Mouse (Mus musculus): Measurements from ENCODE around the gene Krt7. TPM values are rescaled to one million over a fixed set of nuclear protein-coding genes. Genes with fewer than 3 reads are reported as not detected.

The Krt7 gene
- polyA plus RNA-seq, 1 experiment from 2014 or later, result 10.6 TPM

GRCm38 (mm10) chr15:101374879-101375278 lies 36.0 kb upstream of the Krt7 start:
- no peak overlapping the region for H3K4me2 ChIP-seq (ENCODE audit: low read depth)
- no peak overlapping the region for H3K4me3 ChIP-seq (ENCODE audit: low read depth, low read length)
- 58% methylated on average over 4 of the region's 4 CpGs for WGBS
- DNase-seq (ENCODE audit: low spot score), result no peak
- H3K9ac ChIP-seq (ENCODE audit: low read length), result no peak overlapping the region
- H3K27ac ChIP-seq (ENCODE audit: low read depth, low read length), result no peak overlapping the region
- no peak for ATAC-seq (ENCODE audit: insufficient read depth, low FRiP score, low TSS enrichment)
- no peaks in the 10 kb centered on the region for H3K36me3 ChIP-seq (ENCODE audit: control insufficient read depth, insufficient read depth, low read length)
- no peaks in the 10 kb centered on the region for H3K9me3 ChIP-seq (ENCODE audit: control insufficient read depth, low read length)
- H3K4me1 ChIP-seq (ENCODE audit: control insufficient read depth, insufficient read depth, low read length), result no peaks in the 10 kb centered on the region
- no peaks in the 10 kb centered on the region for H3K27me3 ChIP-seq (ENCODE audit: control insufficient read depth, insufficient read depth, low read length)

- H3K27me3 ChIP-seq (ENCODE audit: control insufficient read depth, insufficient read depth, low read length), result no peaks in the 10 kb centered on the region
- H3K4me3 ChIP-seq (ENCODE audit: low read depth, low read length), result no peak overlapping the region
- H3K36me3 ChIP-seq (ENCODE audit: control insufficient read depth, insufficient read depth, low read length), result no peaks in the 10 kb centered on the region
- H3K9me3 ChIP-seq (ENCODE audit: control insufficient read depth, low read length), result no peaks in the 10 kb centered on the region
- ATAC-seq (ENCODE audit: insufficient read depth, low FRiP score, low TSS enrichment), result no peak
- no peak for DNase-seq (ENCODE audit: low spot score)
- 79% methylated on average over 6 of the region's 6 CpGs for WGBS
- H3K4me2 ChIP-seq (ENCODE audit: low read depth), result no peak overlapping the region
- H3K4me1 ChIP-seq (ENCODE audit: control insufficient read depth, insufficient read depth, low read length), result no peaks in the 10 kb centered on the region
- H3K27ac ChIP-seq (ENCODE audit: low read depth, low read length), result no peak overlapping the region
- no peak overlapping the region for H3K9ac ChIP-seq (ENCODE audit: low read length)
Observed at GRCm38 (mm10) chr15:101375956-101376775, 34.7 kb upstream of the Krt7 start.

GRCm38 (mm10) chr15:101376776-101377061 lies 34.1 kb upstream of the Krt7 start:
- WGBS, result 84% methylated on average over 5 of the region's 5 CpGs
- no peaks in the 10 kb centered on the region for H3K4me1 ChIP-seq (ENCODE audit: control insufficient read depth, insufficient read depth, low read length)
- H3K27me3 ChIP-seq (ENCODE audit: control insufficient read depth, insufficient read depth, low read length), result no peaks in the 10 kb centered on the region
- H3K9me3 ChIP-seq (ENCODE audit: control insufficient read depth, low read length), result no peaks in the 10 kb centered on the region
- H3K9ac ChIP-seq (ENCODE audit: low read length), result no peak overlapping the region
- no peaks in the 10 kb centered on the region for H3K36me3 ChIP-seq (ENCODE audit: control insufficient read depth, insufficient read depth, low read length)
- DNase-seq (ENCODE audit: low spot score), result no peak
- no peak overlapping the region for H3K4me3 ChIP-seq (ENCODE audit: low read depth, low read length)
- H3K27ac ChIP-seq (ENCODE audit: low read depth, low read length), result no peak overlapping the region
- no peak for ATAC-seq (ENCODE audit: insufficient read depth, low FRiP score, low TSS enrichment)
- H3K4me2 ChIP-seq (ENCODE audit: low read depth), result no peak overlapping the region

DNA sequence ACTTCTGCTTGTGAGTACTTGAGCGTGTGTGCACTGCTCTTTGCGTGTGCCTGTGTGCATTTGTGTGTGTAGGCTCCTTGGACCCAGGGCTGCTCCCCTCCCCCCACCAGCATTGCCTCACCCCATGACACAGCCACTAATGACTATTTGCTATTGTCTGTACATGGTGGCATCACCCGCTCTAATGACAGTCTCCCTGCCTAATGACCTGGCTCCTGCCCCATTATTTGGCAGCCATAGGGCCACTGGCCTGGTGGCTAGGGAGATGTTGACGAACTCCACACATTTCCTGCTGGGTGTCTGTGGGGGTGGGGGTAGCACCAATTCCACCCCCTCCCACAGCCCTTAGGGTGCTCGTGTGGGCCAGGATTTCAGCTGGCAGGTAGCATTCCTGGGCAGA lies 32.2 kb upstream of the Krt7 start:
- Histone ChIP-seq H3K4me1 (ENCODE audit: control insufficient read depth, insufficient read depth, low read length) (no peaks in the 10 kb centered on the region), H3K27me3 (ENCODE audit: control insufficient read depth, insufficient read depth, low read length) (no peaks in the 10 kb centered on the region), H3K36me3 (ENCODE audit: control insufficient read depth, insufficient read depth, low read length) (no peaks in the 10 kb centered on the region), H3K27ac (ENCODE audit: low read depth, low read length) (no peak overlapping the region), H3K4me3 (ENCODE audit: low read depth, low read length) (no peak overlapping the region), H3K9me3 (ENCODE audit: control insufficient read depth, low read length) (no peaks in the 10 kb centered on the region), H3K4me2 (ENCODE audit: low read depth) (no peak overlapping the region), H3K9ac (ENCODE audit: low read length) (no peak overlapping the region)
- 62% methylated on average over 5 of the region's 5 CpGs for WGBS
- no peak for ATAC-seq (ENCODE audit: insufficient read depth, low FRiP score, low TSS enrichment)
- no peak for DNase-seq (ENCODE audit: low spot score)

- Histone ChIP-seq H3K36me3 (ENCODE audit: control insufficient read depth, insufficient read depth, low read length) (no peaks in the 10 kb centered on the region), H3K9me3 (ENCODE audit: control insufficient read depth, low read length) (no peaks in the 10 kb centered on the region), H3K27me3 (ENCODE audit: control insufficient read depth, insufficient read depth, low read length) (no peaks in the 10 kb centered on the region), H3K4me1 (ENCODE audit: control insufficient read depth, insufficient read depth, low read length) (no peaks in the 10 kb centered on the region), H3K27ac (ENCODE audit: low read depth, low read length) (no peak overlapping the region), H3K9ac (ENCODE audit: low read length) (no peak overlapping the region), H3K4me2 (ENCODE audit: low read depth) (no peak overlapping the region), H3K4me3 (ENCODE audit: low read depth, low read length) (no peak overlapping the region)
- DNase-seq (ENCODE audit: low spot score) (no peak), ATAC-seq (ENCODE audit: insufficient read depth, low FRiP score, low TSS enrichment) (no peak)
- WGBS, result 73% methylated on average over 9 of the region's 9 CpGs
Observed at GRCm38 (mm10) chr15:101381758-101382157, 29.1 kb upstream of the Krt7 start.

DNA sequence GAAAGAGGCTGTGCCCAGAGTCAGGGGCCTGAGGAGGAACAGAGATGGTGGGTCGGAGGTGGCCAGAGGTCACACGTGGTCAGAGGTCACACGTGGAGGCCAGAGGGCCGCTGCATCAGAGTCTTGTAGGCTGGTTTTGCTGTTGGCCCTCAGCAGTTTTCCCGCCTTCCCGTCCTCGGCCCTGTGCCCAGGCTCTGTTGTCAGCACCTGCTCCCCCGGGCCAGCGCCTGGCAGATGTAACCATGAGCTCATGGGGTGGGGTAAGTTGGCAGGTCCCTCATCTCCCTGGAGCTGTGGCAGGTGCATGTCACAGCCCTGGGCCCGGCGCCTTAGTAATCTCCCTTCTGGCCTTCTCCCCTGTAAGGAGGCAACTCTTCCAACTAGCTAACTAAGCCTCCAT lies 28.0 kb upstream of the Krt7 start:
- H3K4me3 ChIP-seq (ENCODE audit: low read depth, low read length), result no peak overlapping the region
- no peaks in the 10 kb centered on the region for H3K36me3 ChIP-seq (ENCODE audit: control insufficient read depth, insufficient read depth, low read length)
- H3K27ac ChIP-seq (ENCODE audit: low read depth, low read length), result no peak overlapping the region
- H3K9me3 ChIP-seq (ENCODE audit: control insufficient read depth, low read length), result no peaks in the 10 kb centered on the region
- H3K4me2 ChIP-seq (ENCODE audit: low read depth), result no peak overlapping the region
- no peaks in the 10 kb centered on the region for H3K27me3 ChIP-seq (ENCODE audit: control insufficient read depth, insufficient read depth, low read length)
- no peak overlapping the region for H3K9ac ChIP-seq (ENCODE audit: low read length)
- 87% methylated on average over 11 of the region's 11 CpGs for WGBS
- no peak for DNase-seq (ENCODE audit: low spot score)
- H3K4me1 ChIP-seq (ENCODE audit: control insufficient read depth, insufficient read depth, low read length), result no peaks in the 10 kb centered on the region
- no peak for ATAC-seq (ENCODE audit: insufficient read depth, low FRiP score, low TSS enrichment)

- no peaks in the 10 kb centered on the region for H3K4me1 ChIP-seq (ENCODE audit: control insufficient read depth, insufficient read depth, low read length)
- H3K9me3 ChIP-seq (ENCODE audit: control insufficient read depth, low read length), result no peaks in the 10 kb centered on the region
- 78% methylated on average over 7 of the region's 7 CpGs for WGBS
- no peak for ATAC-seq (ENCODE audit: insufficient read depth, low FRiP score, low TSS enrichment)
- no peak overlapping the region for H3K9ac ChIP-seq (ENCODE audit: low read length)
- H3K27me3 ChIP-seq (ENCODE audit: control insufficient read depth, insufficient read depth, low read length), result no peaks in the 10 kb centered on the region
- no peaks in the 10 kb centered on the region for H3K36me3 ChIP-seq (ENCODE audit: control insufficient read depth, insufficient read depth, low read length)
- H3K4me2 ChIP-seq (ENCODE audit: low read depth), result no peak overlapping the region
- DNase-seq (ENCODE audit: low spot score), result no peak
- no peak overlapping the region for H3K27ac ChIP-seq (ENCODE audit: low read depth, low read length)
- H3K4me3 ChIP-seq (ENCODE audit: low read depth, low read length), result no peak overlapping the region
Observed at GRCm38 (mm10) chr15:101384610-101385009, 26.2 kb upstream of the Krt7 start.

DNA sequence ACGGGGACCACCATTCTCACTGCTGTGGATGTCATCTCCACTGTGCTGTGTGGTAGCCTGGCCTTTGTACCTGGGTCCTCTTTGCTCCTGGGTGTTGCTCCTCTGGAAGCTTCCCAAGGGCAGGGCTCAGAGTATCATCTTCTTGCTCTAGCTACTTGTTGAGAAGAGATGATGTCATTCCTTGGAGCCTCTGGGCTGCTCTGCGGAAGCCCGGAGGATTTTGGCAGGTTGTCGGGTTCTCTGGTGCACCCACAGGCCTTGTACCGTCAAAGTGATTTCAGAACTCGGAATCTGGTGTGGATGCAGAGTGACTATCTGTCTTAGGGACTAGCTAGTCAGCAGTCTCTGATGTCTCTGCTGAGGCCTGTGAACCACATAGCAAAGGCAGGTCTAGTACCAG lies 25.8 kb upstream of the Krt7 start:
- no peak overlapping the region for H3K27ac ChIP-seq (ENCODE audit: low read depth, low read length)
- H3K27me3 ChIP-seq (ENCODE audit: control insufficient read depth, insufficient read depth, low read length), result no peaks in the 10 kb centered on the region
- DNase-seq (ENCODE audit: low spot score) (no peak), ATAC-seq (ENCODE audit: insufficient read depth, low FRiP score, low TSS enrichment) (no peak)
- H3K4me2 ChIP-seq (ENCODE audit: low read depth), result no peak overlapping the region
- no peaks in the 10 kb centered on the region for H3K36me3 ChIP-seq (ENCODE audit: control insufficient read depth, insufficient read depth, low read length)
- H3K9ac ChIP-seq (ENCODE audit: low read length), result no peak overlapping the region
- no peaks in the 10 kb centered on the region for H3K4me1 ChIP-seq (ENCODE audit: control insufficient read depth, insufficient read depth, low read length)
- 89% methylated on average over 6 of the region's 6 CpGs for WGBS
- no peaks in the 10 kb centered on the region for H3K9me3 ChIP-seq (ENCODE audit: control insufficient read depth, low read length)
- no peak overlapping the region for H3K4me3 ChIP-seq (ENCODE audit: low read depth, low read length)

GRCm38 (mm10) chr15:101387176-101387575 lies 23.7 kb upstream of the Krt7 start:
- ATAC-seq (ENCODE audit: insufficient read depth, low FRiP score, low TSS enrichment) (no peak), DNase-seq (ENCODE audit: low spot score) (no peak)
- Histone ChIP-seq H3K4me1 (ENCODE audit: control insufficient read depth, insufficient read depth, low read length) (no peaks in the 10 kb centered on the region), H3K27ac (ENCODE audit: low read depth, low read length) (no peak overlapping the region), H3K36me3 (ENCODE audit: control insufficient read depth, insufficient read depth, low read length) (no peaks in the 10 kb centered on the region), H3K9ac (ENCODE audit: low read length) (no peak overlapping the region), H3K27me3 (ENCODE audit: control insufficient read depth, insufficient read depth, low read length) (no peaks in the 10 kb centered on the region), H3K9me3 (ENCODE audit: control insufficient read depth, low read length) (no peaks in the 10 kb centered on the region), H3K4me3 (ENCODE audit: low read depth, low read length) (no peak overlapping the region), H3K4me2 (ENCODE audit: low read depth) (no peak overlapping the region)
- 68% methylated on average over 3 of the region's 3 CpGs for WGBS

All from neural tube, embryonic 11.5 days (tissue).